Comparison of ENCODE assay signal across 7 mouse cellular contexts in the genomic region with DNA sequence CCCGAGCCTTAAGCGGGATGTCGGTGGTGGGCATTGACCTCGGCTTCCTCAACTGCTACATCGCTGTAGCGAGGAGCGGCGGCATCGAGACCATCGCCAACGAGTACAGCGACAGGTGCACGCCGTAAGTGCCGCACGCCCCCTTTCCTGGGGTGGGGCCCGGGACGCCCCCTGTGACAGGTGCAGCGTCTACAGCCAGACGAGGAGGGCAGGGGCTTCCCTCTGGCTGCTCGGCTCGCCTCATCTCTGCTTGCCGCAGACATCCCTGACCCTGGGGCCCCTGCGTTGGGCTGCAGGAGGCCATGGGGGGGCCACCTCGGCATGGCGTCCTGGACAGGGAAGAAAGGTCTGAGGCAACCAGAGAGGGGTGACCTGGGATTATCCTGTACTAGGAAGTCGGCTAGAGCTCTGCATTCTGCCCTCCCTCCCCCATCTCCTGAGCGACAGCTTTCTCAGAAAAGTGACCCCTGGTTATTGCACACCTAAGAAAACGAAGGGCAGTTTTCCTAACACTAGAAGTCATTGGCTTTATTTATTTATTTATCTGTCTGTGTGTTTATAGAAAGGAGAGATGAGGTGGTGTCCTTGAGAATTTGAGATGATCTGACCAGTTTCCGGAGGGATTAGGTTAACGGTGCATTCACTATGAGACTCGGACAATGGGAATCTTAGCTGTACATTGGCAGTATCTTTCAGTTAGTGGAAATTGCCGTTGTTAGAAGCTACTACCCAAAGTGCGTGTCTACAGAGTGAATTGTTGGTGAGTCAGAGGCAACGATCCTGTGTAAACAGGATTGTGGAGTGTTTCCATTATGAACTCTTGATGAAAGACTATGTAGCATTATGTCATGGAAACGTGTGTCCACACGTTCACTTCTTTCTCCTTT. TPM values are rescaled to one million over a fixed set of nuclear protein-coding genes. Genes with fewer than 3 reads are reported as not detected.
A peak's percentile ranks its signal among the peaks of the same experiment; 100 is the strongest.
DNase-seq lines count a peak whose midpoint lies in the region; ATAC-seq and TF ChIP-seq lines count a peak whose summit lies in the region.

No protein-coding gene starts in this region.

- peak overlapping the region; percentile 98 for H3K4me3 ChIP-seq in bone marrow, adult 2 months (replicated peaks; ENCODE audit: control insufficient read depth, low read depth, low read length)
- H3K4me3 ChIP-seq in forebrain, embryonic 16.5 days (replicated peaks; ENCODE audit: low read length), result peak overlapping the region; percentile 88
- H3K4me3 ChIP-seq in midbrain, embryonic 14.5 days (replicated peaks; ENCODE audit: low read depth, low read length), result peak overlapping the region; percentile 86

- H3K36me3 ChIP-seq in forebrain, embryonic 16.5 days (ENCODE audit: control insufficient read depth, insufficient read depth), result no peaks in the 10 kb centered on the region
- no peaks in the 10 kb centered on the region for H3K36me3 ChIP-seq in midbrain, embryonic 14.5 days (ENCODE audit: control insufficient read depth, insufficient read depth, low read length)

- no peaks in the 10 kb centered on the region for H3K27me3 ChIP-seq in forebrain, embryonic 16.5 days (replicated peaks; ENCODE audit: control insufficient read depth, insufficient read depth, low read length)
- H3K27me3 ChIP-seq in midbrain, embryonic 14.5 days (ENCODE audit: control insufficient read depth, insufficient read depth, low read length), result no peaks in the 10 kb centered on the region

- peak; percentile 12 for DNase-seq in right cerebral cortex, adult 18-20 months
- DNase-seq in right cerebral cortex, postnatal 10 days (ENCODE audit: low spot score in 2 of 2), result no peak
- peak; percentile 53 for DNase-seq in left cerebral cortex, postnatal 4 days
- no peak for DNase-seq in midbrain, embryonic 14.5 days
- DNase-seq in thymus, postnatal 36 days, result peak; percentile 87 to 92

- H3K4me1 ChIP-seq in bone marrow, adult 2 months (ENCODE audit: control insufficient read depth, insufficient read depth, low read length), result peaks cover 1% of the 10 kb centered on the region
- peaks cover 8% of the 10 kb centered on the region for H3K4me1 ChIP-seq in forebrain, embryonic 16.5 days (replicated peaks; ENCODE audit: control insufficient read depth, insufficient read depth, low read length)
- H3K4me1 ChIP-seq in midbrain, embryonic 14.5 days (ENCODE audit: control insufficient read depth, insufficient read depth, low read length), result peaks cover 15% of the 10 kb centered on the region

- no peak for ATAC-seq in forebrain, embryonic 16.5 days
- ATAC-seq in midbrain, embryonic 14.5 days (ENCODE audit: low FRiP score, low TSS enrichment), result peak; percentile 70

- intact Hi-C loops in left cerebral cortex, postnatal 4 days (cut with DNase I), result loop anchor here (5.0 kb wide), 1 partner anchor 219 kb away; no protein-coding TSS in a partner anchor

- 1% methylated on average over 36 of the region's 37 CpGs for WGBS in bone marrow, adult 2 months
- under 1% methylated on average over 37 of the region's 37 CpGs for WGBS in forebrain, embryonic 16.5 days
- under 1% methylated on average over 37 of the region's 37 CpGs for WGBS in midbrain, embryonic 14.5 days

- H3K9ac ChIP-seq in forebrain, embryonic 16.5 days (replicated peaks; ENCODE audit: low read depth, low read length), result peak overlapping the region; percentile 89
- peak overlapping the region; percentile 87 for H3K9ac ChIP-seq in midbrain, embryonic 14.5 days (replicated peaks; ENCODE audit: low read length)

- H3K9me3 ChIP-seq in forebrain, embryonic 16.5 days (ENCODE audit: control insufficient read depth, low read length), result no peaks in the 10 kb centered on the region
- no peaks in the 10 kb centered on the region for H3K9me3 ChIP-seq in midbrain, embryonic 14.5 days (ENCODE audit: control insufficient read depth, low read length)

- no peak for TF ChIP-seq POLR2A in bone marrow, adult 2 months (IDR thresholded peaks at IDR 0.05; ENCODE audit: borderline replicate concordance, control insufficient read depth, low read depth, low read length)

- no peak for TF ChIP-seq CTCF in bone marrow, adult 2 months (IDR thresholded peaks at IDR 0.05; ENCODE audit: control insufficient read depth, insufficient read depth, low read length)

- H3K27ac ChIP-seq in bone marrow, adult 2 months (ENCODE audit: control insufficient read depth, insufficient read depth, low read depth, low read length, poor library complexity), result peak overlapping the region; percentile 95
- H3K27ac ChIP-seq in forebrain, embryonic 16.5 days (ENCODE audit: low read length), result peak overlapping the region; percentile 89
- H3K27ac ChIP-seq in midbrain, embryonic 14.5 days (replicated peaks; ENCODE audit: low read depth, low read length), result peak overlapping the region; percentile 91

- peak overlapping the region; percentile 69 for H3K4me2 ChIP-seq in forebrain, embryonic 16.5 days (ENCODE audit: low read length)
- H3K4me2 ChIP-seq in midbrain, embryonic 14.5 days (ENCODE audit: low read length), result peak overlapping the region; percentile 80

RNA-seq across cellular contexts. Expression of gene Hspa4l, which starts 1.6 kb away (rescaled TPM):
- polyA plus RNA-seq in bone marrow, adult 2 months (2011; ENCODE audit: insufficient read depth, insufficient read length, low replicate concordance, missing spikeins), result 9.0 and 12.0 TPM in 2 replicates
- 39.7 and 40.6 TPM in 2 replicates for polyA plus RNA-seq in forebrain, embryonic 16.5 days (2015; fragmentation: Nextera tagmentation; extraction: Ambion mirVana)
- total RNA-seq in left cerebral cortex, postnatal 4 days (2021), result 10 to 100 TPM; 55.6 to 55.8 TPM
- 40.1 and 53.1 TPM in 2 replicates for polyA plus RNA-seq in midbrain, embryonic 14.5 days (2014; fragmentation: Nextera tagmentation; extraction: Ambion mirVana)

RNA-seq across cellular contexts. Expression of gene Slc25a31, which starts 37.2 kb away (rescaled TPM):
- not detected in 2 replicates for polyA plus RNA-seq in bone marrow, adult 2 months (2011; ENCODE audit: insufficient read depth, insufficient read length, low replicate concordance, missing spikeins)
- polyA plus RNA-seq in forebrain, embryonic 16.5 days (2015; fragmentation: Nextera tagmentation; extraction: Ambion mirVana), result 0.13 TPM in 1 of 2 replicates, not detected in the other
- under 1 TPM; 0.22 to 0.24 TPM for total RNA-seq in left cerebral cortex, postnatal 4 days (2021)
- 0.22 TPM in 1 of 2 replicates, not detected in the other for polyA plus RNA-seq in midbrain, embryonic 14.5 days (2014; fragmentation: Nextera tagmentation; extraction: Ambion mirVana)

RNA-seq across cellular contexts. Expression of gene Plk4, which starts 53.9 kb away (rescaled TPM):
- 21.5 and 38.5 TPM in 2 replicates for polyA plus RNA-seq in bone marrow, adult 2 months (2011; ENCODE audit: insufficient read depth, insufficient read length, low replicate concordance, missing spikeins)
- polyA plus RNA-seq in forebrain, embryonic 16.5 days (2015; fragmentation: Nextera tagmentation; extraction: Ambion mirVana), result 24.1 and 25.3 TPM in 2 replicates
- total RNA-seq in left cerebral cortex, postnatal 4 days (2021), result 10 to 100 TPM; 10.8 to 11.8 TPM
- polyA plus RNA-seq in midbrain, embryonic 14.5 days (2014; fragmentation: Nextera tagmentation; extraction: Ambion mirVana), result 10.5 and 16.3 TPM in 2 replicates

Comparison
In these comparisons a context has a peak if more than half of its experiments do, and no peak if none do; other contexts are left out.
1. DNase-seq: peak in right cerebral cortex, adult 18-20 months (single experiment), left cerebral cortex, postnatal 4 days (single experiment) and thymus, postnatal 36 days (2 of 2); none in right cerebral cortex, postnatal 10 days (0 of 2) and midbrain, embryonic 14.5 days (single experiment).
2. Peak in every context shown above with its lines, with median percentiles within 50 percentile points of each other: H3K27ac ChIP-seq and H3K4me3 ChIP-seq.